Mouse (Mus musculus) adrenal gland, postnatal 25 days (tissue): ENCODE measurements around the gene Ift20. TPM values are rescaled to one million over a fixed set of nuclear protein-coding genes. Genes with fewer than 3 reads are reported as not detected.

Experiments used
- DNase-seq: peaks from one replicate; pipeline ENCODE4 v3.0.0; 2021; ENCODE audit warnings: mixed read lengths
- long read RNA-seq: library from polyadenylated mRNA; stranded (forward); transcript quantifications from one replicate; pipeline ENCODE4 v2.0.0, GENCODE M21; 2021
- total RNA-seq: library from RNA; stranded (reverse); gene quantifications from 2 replicates; pipeline ENCODE4 v1.2.3, GENCODE M21; 2021

Ift20 gene
- total RNA-seq, result 81.9 and 97.8 TPM in 2 replicates
- long read RNA-seq, transcript Ift20-202 (5 exons, 582 nt), result minor isoform, 24 of 104 reads
- long read RNA-seq, transcript Ift20-203 (6 exons, 1,141 nt), result major isoform, 41 of 104 reads
- long read RNA-seq, partial matches to known transcripts, result 13 of 104 reads
- long read RNA-seq, other reads (novel, unspliced or antisense), result 21 of 104 reads

DNA sequence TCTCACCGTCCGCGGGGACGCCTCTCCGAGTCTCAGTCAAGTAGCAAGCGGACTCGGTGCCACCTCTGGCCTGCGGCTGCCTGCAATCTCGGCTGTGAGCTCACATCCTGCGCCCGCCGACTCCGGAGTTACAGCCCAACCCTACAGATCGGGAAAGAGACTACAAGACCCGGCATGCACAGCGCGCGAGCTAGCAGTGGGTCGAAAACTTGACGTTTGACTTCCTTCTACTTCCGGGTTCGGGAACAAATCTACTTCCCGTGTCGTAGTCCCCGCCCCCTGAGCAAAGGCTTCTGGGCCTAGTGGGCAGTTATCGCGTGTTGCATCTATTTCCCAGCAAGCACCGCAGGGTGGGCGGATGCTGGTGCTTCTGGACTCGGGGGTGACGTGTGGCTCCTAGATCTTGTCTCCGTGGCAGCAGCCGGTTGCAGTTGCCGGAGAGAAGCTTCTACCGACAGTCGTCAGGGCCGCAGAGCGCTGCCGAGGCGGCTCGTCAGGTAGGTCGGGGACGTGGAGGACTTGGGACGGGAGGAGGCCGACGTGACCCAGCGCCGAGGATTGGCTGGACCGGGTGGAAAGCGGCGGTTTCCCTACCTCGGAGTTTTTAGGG lies at the start of gene Ift20, which contains the start of gene Tnfaip1:
Gene Ift20, plus strand, starts transcription at position 282 of the 610 bp plus-strand sequence.
Gene Tnfaip1, minus strand, starts transcription at position 253 of the 610 bp plus-strand sequence.
- peak; percentile 94 for DNase-seq

DNA sequence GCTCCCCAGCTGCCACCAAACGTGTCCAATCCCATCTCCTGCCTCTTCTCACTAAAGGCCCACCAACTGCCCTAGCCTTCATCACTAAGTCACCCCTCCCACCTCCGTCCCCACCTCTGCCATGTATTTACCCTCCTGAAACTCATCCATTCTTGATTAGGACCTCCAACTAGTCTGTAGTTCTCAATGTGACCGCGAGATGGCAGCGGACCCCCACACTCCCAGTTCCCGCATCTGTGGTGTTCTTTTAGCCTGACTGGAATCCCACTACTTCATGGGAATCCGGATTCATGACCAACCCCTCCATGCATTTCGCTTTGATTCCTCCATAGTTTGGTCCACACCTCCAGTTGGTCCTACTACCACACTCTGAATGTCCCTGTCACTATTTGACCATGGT lies 48.0 kb upstream of the Ift20 start:
- DNase-seq, result peak; percentile 67

- DNase-seq, result peak; percentile 61
Measured at GRCm38 (mm10) chr11:78490781-78491241, 45.4 kb upstream of the Ift20 start.

- DNase-seq, result peak; percentile 50
Measured at GRCm38 (mm10) chr11:78495904-78496303, 40.3 kb upstream of the Ift20 start.

DNA sequence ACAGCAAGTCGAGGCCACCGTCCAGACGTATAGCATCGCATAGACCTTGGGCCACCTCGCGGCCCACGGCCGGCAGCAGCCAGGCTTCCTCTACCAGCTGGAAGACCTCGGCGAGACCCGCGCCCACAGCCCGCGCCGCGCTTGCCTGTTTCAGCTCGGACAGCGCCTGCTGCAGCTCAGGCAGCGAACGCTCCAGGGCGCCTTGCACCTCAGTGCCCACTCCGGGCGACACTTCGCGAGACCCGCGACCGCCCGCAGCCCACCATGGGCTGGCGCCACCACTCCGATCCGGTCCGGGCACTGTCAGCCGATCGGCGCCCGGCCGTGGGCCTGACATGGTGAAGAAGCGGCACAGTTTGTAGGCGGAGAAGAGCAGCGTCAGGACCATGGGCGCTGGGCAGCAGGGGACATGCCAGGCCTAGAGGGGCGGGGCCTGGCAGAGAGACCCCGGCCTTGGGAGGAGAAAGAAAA lies 39.1 kb upstream of the Ift20 start:
- DNase-seq, result peak; percentile 31

DNA sequence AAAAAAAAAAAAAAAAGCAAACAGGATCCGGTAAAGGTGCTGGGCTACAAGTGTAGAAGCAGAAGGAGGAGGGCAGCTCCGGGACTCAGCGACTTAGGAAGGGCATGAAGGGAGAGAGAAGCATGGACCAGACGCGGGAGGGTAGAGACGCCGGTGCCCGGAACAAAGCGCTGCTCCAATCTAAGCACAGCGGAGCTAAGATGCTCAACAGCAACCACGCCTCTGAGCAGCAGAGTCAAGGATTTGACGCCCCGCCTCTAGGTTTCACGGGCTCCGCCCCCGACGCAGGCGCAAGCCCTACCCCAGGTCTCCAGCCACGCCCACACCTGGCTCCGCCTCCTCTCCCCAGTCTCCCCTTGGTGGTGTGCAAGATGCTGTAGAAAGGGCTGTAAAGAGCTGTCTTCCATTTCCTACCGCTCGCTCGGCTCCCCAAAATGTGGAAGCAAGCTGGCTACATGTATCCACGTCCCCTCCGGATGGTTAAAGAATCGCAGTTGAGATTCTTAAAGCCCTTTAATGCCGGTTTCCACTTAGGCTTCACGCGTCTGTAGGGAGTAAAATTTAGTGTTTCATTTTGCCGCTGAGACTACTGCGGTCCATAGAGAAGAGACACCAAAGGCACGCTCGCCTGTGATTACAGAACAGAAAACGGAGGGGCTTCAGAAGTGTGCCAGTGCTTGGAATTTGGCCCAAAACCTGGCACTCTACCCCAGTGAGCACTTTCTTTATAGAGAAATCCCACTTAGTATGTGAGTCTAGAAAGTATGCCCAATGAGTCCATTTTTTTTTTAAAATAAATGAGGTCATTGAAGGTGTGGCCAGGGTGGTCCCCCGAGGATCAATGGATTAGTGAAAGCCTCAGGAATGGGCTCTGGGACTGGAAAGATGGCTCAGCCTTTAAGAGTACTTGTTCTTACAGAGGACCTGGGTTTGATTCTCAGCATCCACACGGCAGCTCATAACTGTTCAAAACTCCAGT lies 38.3 kb upstream of the Ift20 start, which contains the start of gene Sarm1:
Gene Sarm1, minus strand, starts transcription at position 211 of the 979 bp plus-strand sequence.
- peak; percentile 95 for DNase-seq

DNA sequence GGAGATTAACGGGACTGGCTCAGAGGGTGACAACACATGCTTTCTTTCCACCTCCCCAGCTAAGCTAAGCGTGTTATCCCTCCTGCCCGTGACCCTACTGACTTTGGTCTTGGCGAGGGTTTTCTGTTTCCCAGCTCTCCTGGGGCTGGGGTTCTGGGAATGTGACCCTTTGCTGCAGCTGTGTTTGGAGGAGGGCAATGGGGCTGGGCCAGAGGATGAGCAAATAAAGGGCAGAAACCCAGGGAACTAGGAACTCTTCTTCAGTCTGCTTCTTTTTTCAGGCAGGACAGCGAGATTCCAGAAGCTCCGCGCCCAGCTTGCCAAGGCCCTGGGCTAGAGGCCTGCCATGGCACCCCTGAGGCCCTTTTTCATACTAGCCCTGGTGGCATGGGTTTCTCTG lies 37.2 kb upstream of the Ift20 start, which contains the start of gene Vtn:
Gene Vtn, plus strand, starts transcription at position 88 of the 400 bp plus-strand sequence.
- no peak for DNase-seq

DNA sequence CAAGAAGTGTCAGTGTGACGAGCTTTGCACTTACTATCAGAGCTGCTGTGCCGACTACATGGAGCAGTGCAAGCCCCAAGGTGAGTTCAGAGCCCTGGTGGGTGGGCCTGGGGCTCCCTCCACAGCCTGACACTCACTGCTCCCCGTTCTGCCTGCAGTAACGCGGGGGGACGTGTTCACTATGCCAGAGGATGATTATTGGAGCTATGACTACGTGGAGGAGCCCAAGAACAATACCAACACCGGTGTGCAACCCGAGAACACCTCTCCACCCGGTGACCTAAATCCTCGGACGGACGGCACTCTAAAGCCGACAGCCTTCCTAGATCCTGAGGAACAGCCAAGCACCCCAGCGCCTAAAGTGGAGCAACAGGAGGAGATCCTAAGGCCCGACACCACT lies 36.6 kb upstream of the Ift20 start:
- DNase-seq, result no peak

- no peak for DNase-seq
Measured at GRCm38 (mm10) chr11:78500623-78501202, 35.4 kb upstream of the Ift20 start.

GRCm38 (mm10) chr11:78501529-78501928 lies 34.6 kb upstream of the Ift20 start:
- no peak for DNase-seq

GRCm38 (mm10) chr11:78502909-78503650 lies 33.1 kb upstream of the Ift20 start, which contains the start of gene Sebox:
TSS of gene Sebox (plus strand) at chr11:78503447.
- DNase-seq, result no peak

DNA sequence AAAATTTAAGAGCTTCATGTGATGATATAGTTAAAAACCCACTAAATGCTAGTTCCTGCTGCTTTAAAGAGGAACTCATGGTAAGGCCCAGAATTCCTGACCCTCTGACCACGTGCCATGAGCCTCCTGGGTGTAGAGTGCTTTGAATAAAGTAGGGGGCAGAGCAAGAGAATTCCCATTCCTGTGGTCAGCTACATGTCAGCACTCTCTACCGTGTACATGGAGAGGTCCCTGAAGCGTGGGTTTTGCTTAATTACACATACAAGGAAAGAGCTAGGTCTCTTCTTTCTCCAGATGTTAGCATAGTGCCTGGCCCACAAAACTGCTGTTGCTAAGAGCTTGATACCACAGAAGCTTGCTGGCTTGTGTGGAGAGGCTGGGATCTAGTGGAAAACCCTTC lies 30.7 kb upstream of the Ift20 start:
- no peak for DNase-seq

DNA sequence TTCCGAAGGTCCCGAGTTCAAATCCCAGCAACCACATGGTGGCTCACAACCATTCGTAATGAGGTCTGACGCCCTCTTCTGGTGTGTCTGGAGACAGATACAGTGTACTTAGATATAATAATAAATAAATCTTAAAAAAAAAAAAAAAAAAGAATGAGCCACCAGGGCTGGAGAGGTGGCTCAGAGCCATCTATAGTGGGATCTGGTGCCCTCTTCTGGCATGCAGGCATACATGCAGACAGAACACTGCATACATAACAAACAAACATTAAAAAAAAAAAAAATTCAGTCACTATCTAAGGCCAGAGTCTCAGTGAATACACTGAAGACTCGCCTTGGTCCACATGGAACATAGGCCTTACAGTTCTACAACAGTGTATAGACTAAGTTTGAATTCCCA lies 27.0 kb upstream of the Ift20 start:
- no peak for DNase-seq

GRCm38 (mm10) chr11:78512025-78512957 lies 23.9 kb upstream of the Ift20 start, which contains the start of the genes Tmem199 and Poldip2:
TSS of gene Tmem199 (minus strand) at chr11:78512172.
TSS of gene Poldip2 (plus strand) at chr11:78512193.
- peak; percentile 91 for DNase-seq

GRCm38 (mm10) chr11:78513106-78513790 lies 22.9 kb upstream of the Ift20 start:
- DNase-seq, result no peak

DNA sequence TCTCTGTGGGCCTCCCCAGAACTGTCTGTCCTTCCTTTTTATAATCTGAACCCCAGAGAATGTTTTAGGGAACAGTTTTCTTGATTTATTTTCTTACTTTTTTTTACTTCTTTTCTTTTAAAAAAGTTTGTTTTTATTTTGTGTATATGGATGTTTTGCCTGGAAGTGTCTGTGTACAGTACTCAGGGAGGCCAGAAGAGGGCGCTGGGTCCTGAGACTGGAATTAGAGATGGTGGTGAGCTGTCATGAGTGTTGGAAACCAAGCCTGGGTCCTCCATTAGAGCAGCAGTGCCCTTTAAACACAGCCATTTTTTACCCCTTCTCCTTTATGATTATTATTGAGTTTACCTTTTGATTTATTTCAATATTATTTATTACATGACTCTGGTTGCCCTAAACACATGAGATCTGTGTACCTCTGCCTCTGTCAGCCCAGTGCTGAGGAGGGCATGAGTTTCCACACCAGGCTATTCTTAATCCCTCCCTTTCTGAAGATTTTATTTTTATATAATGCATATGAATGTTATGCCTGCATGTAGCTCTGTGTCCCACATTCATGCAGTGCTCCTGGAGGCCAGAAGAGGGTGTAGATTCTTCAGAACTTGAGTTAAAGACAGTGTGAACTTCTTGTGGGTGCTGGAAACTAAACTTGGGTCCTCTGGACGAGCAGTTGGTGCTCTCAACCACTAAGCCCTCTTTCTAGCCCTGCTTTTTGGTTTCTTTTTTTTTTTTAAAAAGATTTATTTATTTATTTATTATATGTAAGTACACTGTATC lies 20.4 kb upstream of the Ift20 start:
- no peak for DNase-seq

- DNase-seq, result no peak
Measured at GRCm38 (mm10) chr11:78518931-78519330, 17.2 kb upstream of the Ift20 start.

DNA sequence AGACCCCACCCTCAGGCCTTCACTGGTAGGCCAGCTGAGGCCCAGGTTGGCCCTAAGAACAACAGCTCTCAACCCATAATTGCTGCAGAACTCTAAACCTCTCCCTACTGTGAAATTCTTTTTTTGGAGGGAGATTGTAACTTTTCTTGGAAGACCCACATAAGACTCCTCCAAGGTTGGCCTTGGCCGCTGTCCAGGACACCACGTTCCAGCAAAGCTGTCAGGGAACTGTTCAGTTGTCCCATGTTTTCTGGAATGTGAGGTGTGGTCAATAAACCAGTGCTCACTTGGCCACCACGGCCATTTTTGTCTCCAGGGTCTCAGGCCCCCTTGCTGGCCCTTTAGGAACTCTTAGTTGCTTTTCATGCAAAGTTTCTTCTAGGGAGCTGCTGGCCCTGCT lies 14.3 kb upstream of the Ift20 start:
- no peak for DNase-seq
